Mouse (Mus musculus) thymus, postnatal 0 days (tissue): ENCODE measurements around the gene G6pc. TPM values are rescaled to one million over a fixed set of nuclear protein-coding genes. Genes with fewer than 3 reads are reported as not detected.

Experiments
- microRNA-seq: library from miRNA; unstranded; fragments of <30 nt; microRNA quantifications from one replicate; pipeline ENCODE4, GENCODE M21; 2016; ENCODE audit warnings: borderline number of aligned reads
- polyA plus RNA-seq: library from polyadenylated mRNA; unstranded; fragments of >200 nt; fragmentation: Nextera tagmentation; extraction: Ambion mirVana; gene quantifications from 2 replicates; pipeline ENCODE4 v1.2.1, GENCODE M21; 2015

The G6pc gene
- polyA plus RNA-seq, 1 experiment from 2014 or later: 0.07 TPM

Small RNAs within 50 kb of the gene (microRNA-seq; reads per million reads assigned to microRNA genes)
- not detected for gene Gm25593
- gene Mir6929: not detected

Other genes starting within 250 kb of the G6pc start
- gene Retreg3, start 247.7 kb upstream of the G6pc start, polyA plus RNA-seq: 20.9 and 22.2 TPM in 2 replicates
- gene Tubg1, start 247.6 kb upstream of the G6pc start, polyA plus RNA-seq: 73.0 and 80.2 TPM in 2 replicates
- 1.5 and 1.6 TPM in 2 replicates for gene Tubg2, start 211.7 kb upstream of the G6pc start, polyA plus RNA-seq
- 0.32 and 0.53 TPM in 2 replicates for gene Cntnap1, start 197.0 kb upstream of the G6pc start, polyA plus RNA-seq
- gene Plekhh3, start 196.2 kb upstream of the G6pc start, polyA plus RNA-seq: 2.4 and 2.8 TPM in 2 replicates
- 1.7 and 1.8 TPM in 2 replicates for gene Ccr10, start 192.1 kb upstream of the G6pc start, polyA plus RNA-seq
- gene Ezh1, start 141.1 kb upstream of the G6pc start, polyA plus RNA-seq: 13.7 and 13.8 TPM in 2 replicates
- gene Ramp2, start 121.5 kb upstream of the G6pc start, polyA plus RNA-seq: 29.6 and 30.8 TPM in 2 replicates
- 132 and 149 TPM in 2 replicates for gene Vps25, start 113.9 kb upstream of the G6pc start, polyA plus RNA-seq
- gene Wnk4, start 107.0 kb upstream of the G6pc start, polyA plus RNA-seq: 1.4 and 2.1 TPM in 2 replicates
- 1.3 and 1.9 TPM in 2 replicates for gene Cntd1, start 88.5 kb upstream of the G6pc start, polyA plus RNA-seq
- gene Coa3, start 88.4 kb upstream of the G6pc start, polyA plus RNA-seq: 164 and 179 TPM in 2 replicates
- gene Becn1, start 65.3 kb upstream of the G6pc start, polyA plus RNA-seq: 182 and 191 TPM in 2 replicates
- gene Psme3, start 51.3 kb upstream of the G6pc start, polyA plus RNA-seq: 123 and 135 TPM in 2 replicates
- gene Aoc2, start 42.5 kb upstream of the G6pc start, polyA plus RNA-seq: 0.76 and 1.0 TPM in 2 replicates
- 0.69 and 0.78 TPM in 2 replicates for gene Aoc3, start 37.0 kb upstream of the G6pc start, polyA plus RNA-seq
- 67.6 and 70.6 TPM in 2 replicates for gene Aarsd1, start 50.1 kb downstream of the G6pc start, polyA plus RNA-seq
- gene Gm27029, start 57.2 kb downstream of the G6pc start, polyA plus RNA-seq: 1.5 and 2.2 TPM in 2 replicates
- 13.2 and 16.1 TPM in 2 replicates for gene Rundc1, start 57.5 kb downstream of the G6pc start, polyA plus RNA-seq
- 1.8 TPM in 2 replicates for gene Ptges3l, start 57.8 kb downstream of the G6pc start, polyA plus RNA-seq
- 550 and 596 TPM in 2 replicates for gene Rpl27, start 74.7 kb downstream of the G6pc start, polyA plus RNA-seq
- 86.4 and 87.4 TPM in 2 replicates for gene Ifi35, start 80.8 kb downstream of the G6pc start, polyA plus RNA-seq
- 3.7 and 4.6 TPM in 2 replicates for gene Rnd2, start 97.4 kb downstream of the G6pc start, polyA plus RNA-seq
- gene Vat1, start 98.7 kb downstream of the G6pc start, polyA plus RNA-seq: 24.7 and 25.3 TPM in 2 replicates
- 9.1 and 9.8 TPM in 2 replicates for gene Brca1, start 184.4 kb downstream of the G6pc start, polyA plus RNA-seq
- 39.8 and 40.2 TPM in 2 replicates for gene Nbr1, start 184.6 kb downstream of the G6pc start, polyA plus RNA-seq
- 7.9 and 9.2 TPM in 2 replicates for gene Tmem106a, start 214.7 kb downstream of the G6pc start, polyA plus RNA-seq
- not detected in 2 replicates for gene Gm11634, start 231.7 kb downstream of the G6pc start, polyA plus RNA-seq